In the genomic region with DNA sequence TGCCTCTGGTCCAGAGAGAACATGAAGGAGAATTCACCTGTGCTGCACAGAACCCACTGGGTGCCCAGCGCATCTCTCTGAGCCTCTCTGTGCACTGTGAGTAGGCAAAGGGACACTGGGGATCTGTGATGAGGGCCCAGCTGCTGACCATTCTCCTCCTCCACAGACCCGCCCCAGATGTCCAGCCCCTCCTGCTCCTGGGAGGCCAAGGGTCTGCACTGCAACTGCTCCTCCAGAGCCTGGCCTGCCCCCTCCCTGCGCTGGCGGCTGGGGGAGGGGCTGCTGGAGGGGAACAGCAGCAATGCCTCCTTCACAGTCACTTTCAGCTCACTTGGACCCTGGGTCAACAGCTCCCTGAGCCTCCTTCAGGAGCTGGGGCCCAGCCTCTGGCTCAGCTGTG, we compare ENCODE assay signal across 17 mouse cellular contexts. TPM values are rescaled to one million over a fixed set of nuclear protein-coding genes. Genes with fewer than 3 reads are reported as not detected.
"Had no signal": no experiment of that assay in that cellular context is flagged by ENCODE, and none has a peak within 500 bp of the region (broad histone marks: within the 10 kb centered on the region; RNA-seq: fewer than 3 reads in every experiment).

No protein-coding gene starts in this region.

RNA-seq across cellular contexts. Expression of a gene that starts 3.7 kb away (rescaled TPM):
- polyA plus RNA-seq: midbrain, embryonic 16.5 days; neural tube, embryonic 14.5 days had no signal

RNA-seq across cellular contexts. Expression of a gene that starts 15.7 kb away (rescaled TPM):
- polyA plus RNA-seq: kidney, adult 2 months; limb, embryonic 14.5 days; liver, adult 2 months; liver, postnatal 0 days; lung, embryonic 14.5 days; lung, postnatal 0 days; macrophage; midbrain, embryonic 13.5 days; midbrain, embryonic 16.5 days; myocyte; neural tube, embryonic 11.5 days; neural tube, embryonic 14.5 days; small intestine, adult 2 months had no signal

RNA-seq across cellular contexts. Expression of a gene that starts 25.1 kb away (rescaled TPM):
- polyA plus RNA-seq: midbrain, embryonic 13.5 days; midbrain, embryonic 16.5 days; myocyte; neural tube, embryonic 11.5 days; neural tube, embryonic 14.5 days had no signal

RNA-seq across cellular contexts. Expression of a gene that starts 28.9 kb away (rescaled TPM):
- polyA plus RNA-seq: intestine, postnatal 0 days; kidney, adult 2 months; limb, embryonic 14.5 days; liver, embryonic 14.5 days; liver, postnatal 0 days; lung, embryonic 14.5 days; macrophage; midbrain, embryonic 13.5 days; midbrain, embryonic 16.5 days; myocyte; neural tube, embryonic 11.5 days; neural tube, embryonic 14.5 days; small intestine, adult 2 months; stomach, postnatal 0 days; thymus, adult 2 months had no signal
